Mouse (Mus musculus): ENCODE results near the gene Fbxw21. TPM values are rescaled to one million over a fixed set of nuclear protein-coding genes. Genes with fewer than 3 reads are reported as not detected.
"Not testable (repeated sequence)": the region's sequence is repeated elsewhere in the genome, so short reads cannot be mapped to it uniquely, and the experiment has no call there.

Fbxw21 gene
- polyA plus RNA-seq (2015; fragmentation: Nextera tagmentation; extraction: Ambion mirVana) = not detected in 2 replicates

- WGBS = 79% methylated on average over 3 of the region's 3 CpGs
- Histone ChIP-seq H3K9me3 (replicated peaks) (no peaks in the 10 kb centered on the region), H3K27me3 (no peaks in the 10 kb centered on the region), H3K4me1 (no peaks in the 10 kb centered on the region), H3K9ac (no peak within 1 kb of the TSS), H3K27ac (no peak within 1 kb of the TSS), H3K36me3 (no peaks in the 10 kb centered on the region), H3K4me3 (replicated peaks) (no peak within 1 kb of the TSS), H3K4me2 (no peak within 1 kb of the TSS)
- ATAC-seq (replicated peaks; ENCODE audit: low FRiP score) = no peak
Measured at GRCm38 (mm10) chr9:109161941-109162340, at the start of gene Fbxw21. Gene Fbxw21 (minus strand): TSS chr9:109162041.

DNA sequence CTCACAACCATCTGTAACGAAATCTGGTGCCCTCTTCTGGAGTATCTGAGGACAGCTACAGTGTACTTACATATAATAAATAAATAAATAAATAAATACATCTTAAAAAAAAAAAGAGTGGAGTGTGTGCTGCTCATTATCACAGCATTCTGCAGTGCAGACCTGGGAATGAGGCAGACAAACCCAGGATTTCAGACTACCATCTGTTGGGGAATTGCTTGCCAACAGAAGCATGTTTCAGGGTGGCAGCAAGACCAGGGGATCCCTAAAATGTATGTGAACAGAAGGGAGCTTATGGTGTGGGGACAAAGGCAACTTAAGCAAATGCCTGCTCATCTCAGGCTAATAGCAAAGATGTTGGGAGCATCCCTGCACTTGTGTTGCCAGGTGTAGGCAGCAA is 39.5 kb upstream of the Fbxw21 start:
- not testable (repeated sequence) for H3K9me3 ChIP-seq (replicated peaks); ATAC-seq (replicated peaks; ENCODE audit: low FRiP score); H3K27me3 ChIP-seq; H3K4me3 ChIP-seq (replicated peaks); H3K9ac ChIP-seq; H3K27ac ChIP-seq; H3K36me3 ChIP-seq; H3K4me1 ChIP-seq; H3K4me2 ChIP-seq
- 84% methylated on average over 1 of the region's 1 CpGs for WGBS

- Histone ChIP-seq H3K27me3 (no peaks in the 10 kb centered on the region), H3K4me2 (no peak overlapping the region), H3K9me3 (replicated peaks) (no peaks in the 10 kb centered on the region), H3K27ac (no peak overlapping the region), H3K36me3 (no peaks in the 10 kb centered on the region), H3K4me3 (replicated peaks) (no peak overlapping the region), H3K9ac (no peak overlapping the region), H3K4me1 (no peaks in the 10 kb centered on the region)
- no peak for ATAC-seq (replicated peaks; ENCODE audit: low FRiP score)
- 88% methylated on average over 1 of the region's 1 CpGs for WGBS
Measured at GRCm38 (mm10) chr9:109200349-109200748, 38.5 kb upstream of the Fbxw21 start.

DNA sequence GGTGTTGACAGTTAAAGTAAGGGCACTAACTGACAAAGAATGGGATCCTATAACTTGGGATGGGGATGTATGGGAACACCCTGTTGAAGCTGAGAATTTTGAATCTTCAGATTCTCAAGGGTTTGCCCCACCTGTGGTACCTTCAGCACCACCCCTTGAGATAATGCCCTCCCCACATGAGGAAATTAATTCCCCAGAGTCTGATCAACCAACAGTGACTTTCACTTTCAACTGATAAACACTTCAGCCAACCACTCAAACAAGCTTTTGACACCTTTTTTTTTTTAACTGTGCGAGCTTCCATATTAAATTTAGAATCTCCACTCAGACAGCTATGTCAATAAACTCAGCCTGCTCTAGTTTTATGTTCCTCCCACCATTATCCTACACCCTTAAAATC is 37.5 kb upstream of the Fbxw21 start:
- Histone ChIP-seq H3K9me3 (replicated peaks) (no peaks in the 10 kb centered on the region), H3K27me3 (no peaks in the 10 kb centered on the region), H3K9ac (no peak overlapping the region), H3K4me1 (no peaks in the 10 kb centered on the region), H3K36me3 (no peaks in the 10 kb centered on the region), H3K4me3 (replicated peaks) (no peak overlapping the region), H3K27ac (no peak overlapping the region), H3K4me2 (no peak overlapping the region)
- WGBS = 71% methylated on average over 1 of the region's 1 CpGs
- no peak for ATAC-seq (replicated peaks; ENCODE audit: low FRiP score)

DNA sequence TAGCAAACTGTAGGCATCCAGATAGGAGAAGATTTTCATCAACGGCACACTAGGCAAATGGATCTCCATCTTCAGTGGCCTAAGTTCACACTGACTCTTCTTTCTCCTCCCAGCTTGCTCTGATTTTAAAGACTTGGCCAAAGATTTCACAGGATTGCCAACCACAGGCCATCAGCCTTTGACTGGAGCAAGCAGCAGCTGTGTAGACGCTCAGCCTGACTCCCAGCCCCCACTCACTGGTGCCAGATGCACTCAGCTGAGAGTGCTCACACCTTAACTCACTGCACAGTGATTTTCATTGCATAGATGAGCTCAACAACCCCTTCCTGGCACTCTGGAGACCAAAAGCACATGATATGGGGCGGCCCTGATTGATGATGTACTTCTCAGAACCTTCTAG is 34.0 kb upstream of the Fbxw21 start, which contains the start of gene Fbxw13:
Gene Fbxw13, minus strand, starts transcription at position 101 of the 400 bp plus-strand sequence.
- not testable (repeated sequence) for H3K27ac ChIP-seq; H3K36me3 ChIP-seq; H3K4me2 ChIP-seq; H3K4me1 ChIP-seq; H3K9me3 ChIP-seq (replicated peaks); H3K27me3 ChIP-seq; ATAC-seq (replicated peaks; ENCODE audit: low FRiP score); H3K9ac ChIP-seq; H3K4me3 ChIP-seq (replicated peaks)
- 84% methylated on average over 3 of the region's 3 CpGs for WGBS

- WGBS = 71% methylated on average over 1 of the region's 1 CpGs
- no peak for ATAC-seq (replicated peaks; ENCODE audit: low FRiP score)
Measured at GRCm38 (mm10) chr9:109177208-109177607, 15.4 kb upstream of the Fbxw21 start.

GRCm38 (mm10) chr9:109176301-109176700 is 14.5 kb upstream of the Fbxw21 start:
- Histone ChIP-seq H3K9me3 (replicated peaks) (peaks cover 11% of the 10 kb centered on the region; the same call in 1 of the 2 replicates), H3K36me3 (no peaks in the 10 kb centered on the region), H3K4me1 (no peaks in the 10 kb centered on the region), H3K27me3 (no peaks in the 10 kb centered on the region), H3K27ac (no peak overlapping the region), H3K9ac (no peak overlapping the region), H3K4me2 (no peak overlapping the region), H3K4me3 (replicated peaks) (no peak overlapping the region)
- WGBS = 89% methylated on average over 1 of the region's 1 CpGs
- ATAC-seq (replicated peaks; ENCODE audit: low FRiP score) = no peak

More at GRCm38 (mm10) chr9:109177208-109177607, 15.4 kb upstream of the Fbxw21 start:
- Histone ChIP-seq H3K27ac (no peak overlapping the region), H3K27me3 (no peaks in the 10 kb centered on the region), H3K9ac (no peak overlapping the region), H3K4me1 (no peaks in the 10 kb centered on the region), H3K36me3 (no peaks in the 10 kb centered on the region), H3K4me3 (replicated peaks) (no peak overlapping the region), H3K9me3 (replicated peaks) (peaks cover 11% of the 10 kb centered on the region; the same call in 1 of the 2 replicates), H3K4me2 (no peak overlapping the region)

DNA sequence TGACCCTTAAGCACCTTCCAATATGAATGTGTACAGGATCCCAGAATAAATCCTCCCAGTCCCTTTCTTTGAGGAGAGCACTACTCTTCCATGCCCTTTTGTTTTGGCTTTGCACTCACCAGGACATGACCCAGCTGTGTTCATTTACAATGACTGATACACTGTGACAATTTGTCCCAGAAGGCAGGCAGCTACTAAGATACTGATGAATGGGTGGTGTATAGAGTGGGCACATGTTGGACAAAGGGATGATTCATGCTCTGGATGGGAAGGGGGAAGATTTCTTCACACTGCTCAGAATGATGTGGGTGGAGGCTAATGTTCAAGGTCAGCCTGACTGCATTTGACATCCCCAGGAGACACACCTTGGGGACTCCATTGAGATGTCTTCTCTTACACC is 5.5 kb upstream of the Fbxw21 start:
- no peaks in the 10 kb centered on the region for H3K27me3 ChIP-seq
- no peak for ATAC-seq (replicated peaks; ENCODE audit: low FRiP score)
- H3K9ac ChIP-seq = no peak overlapping the region
- H3K9me3 ChIP-seq (replicated peaks) = peaks cover 4% of the 10 kb centered on the region
- no peak overlapping the region for H3K27ac ChIP-seq
- H3K36me3 ChIP-seq = no peaks in the 10 kb centered on the region
- no peaks in the 10 kb centered on the region for H3K4me1 ChIP-seq
- H3K4me2 ChIP-seq = no peak overlapping the region
- H3K4me3 ChIP-seq (replicated peaks) = no peak overlapping the region

- not testable (repeated sequence) for H3K9ac ChIP-seq; H3K9me3 ChIP-seq (replicated peaks); H3K36me3 ChIP-seq; H3K27ac ChIP-seq; H3K4me1 ChIP-seq; H3K27me3 ChIP-seq; H3K4me2 ChIP-seq; ATAC-seq (replicated peaks; ENCODE audit: low FRiP score); H3K4me3 ChIP-seq (replicated peaks)
- WGBS = 68% methylated on average over 4 of the region's 4 CpGs
Measured at GRCm38 (mm10) chr9:109140414-109140813, 21.4 kb downstream of the Fbxw21 start.

DNA sequence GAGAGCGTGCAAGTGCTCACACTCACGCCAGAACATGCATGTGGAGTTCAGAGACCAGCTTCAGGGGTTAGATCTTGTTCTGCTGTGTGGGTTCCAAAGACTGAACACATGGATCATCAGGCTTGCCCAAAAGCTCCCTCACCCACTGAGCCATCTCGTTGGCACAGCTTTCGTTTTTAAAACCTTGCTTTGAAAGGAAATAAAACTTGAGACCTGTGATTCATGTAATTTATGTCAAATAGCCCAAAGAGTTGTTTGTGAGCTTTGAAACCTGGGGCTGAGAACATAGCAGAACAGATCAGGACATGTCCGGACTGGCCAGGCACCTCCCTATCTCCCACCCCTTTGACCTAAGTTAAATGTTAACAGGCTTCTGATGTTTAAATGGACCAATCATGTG is 31.8 kb downstream of the Fbxw21 start:
- Histone ChIP-seq H3K4me3 (replicated peaks) (no peak overlapping the region), H3K9me3 (replicated peaks) (no peaks in the 10 kb centered on the region), H3K27ac (no peak overlapping the region), H3K4me1 (no peaks in the 10 kb centered on the region), H3K27me3 (no peaks in the 10 kb centered on the region), H3K4me2 (no peak overlapping the region), H3K9ac (no peak overlapping the region), H3K36me3 (no peaks in the 10 kb centered on the region)
- no peak for ATAC-seq (replicated peaks; ENCODE audit: low FRiP score)
- WGBS = 69% methylated on average over 5 of the region's 5 CpGs

- Histone ChIP-seq H3K4me2 (no peak overlapping the region), H3K27ac (no peak overlapping the region), H3K4me1 (0 out of 2 replicates have a peak, but pooled peaks cover under 1% of the 10 kb centered on the region), H3K4me3 (replicated peaks) (no peak overlapping the region), H3K9ac (no peak overlapping the region), H3K27me3 (no peaks in the 10 kb centered on the region), H3K36me3 (no peaks in the 10 kb centered on the region), H3K9me3 (replicated peaks) (no peaks in the 10 kb centered on the region)
- no peak for ATAC-seq (replicated peaks; ENCODE audit: low FRiP score)
- WGBS = 62% methylated on average over 3 of the region's 3 CpGs
Measured at GRCm38 (mm10) chr9:109128211-109128610, 33.6 kb downstream of the Fbxw21 start.

DNA sequence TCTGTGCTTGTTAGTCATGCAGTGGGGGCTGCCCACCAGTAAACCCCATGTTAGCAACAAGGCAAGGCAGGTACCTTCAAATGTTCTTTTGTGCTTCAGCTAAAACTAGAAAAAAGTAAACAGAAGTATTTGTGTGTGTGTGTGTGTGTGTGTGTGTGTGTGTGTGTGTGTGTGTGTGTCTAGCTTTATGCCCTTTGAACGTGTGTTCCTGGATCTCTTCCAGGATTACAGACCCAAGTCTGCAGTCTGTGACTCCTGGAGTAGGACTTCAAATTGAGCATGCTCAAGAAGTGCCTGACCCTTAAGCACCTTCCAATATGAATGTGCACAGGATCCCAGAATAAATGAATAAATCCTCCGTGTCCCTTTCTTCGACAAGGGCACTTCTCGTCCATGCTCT is 34.8 kb downstream of the Fbxw21 start:
- WGBS = 79% methylated on average over 4 of the region's 4 CpGs
- no peak overlapping the region for H3K9ac ChIP-seq
- H3K36me3 ChIP-seq = no peaks in the 10 kb centered on the region
- H3K4me2 ChIP-seq = no peak overlapping the region
- H3K9me3 ChIP-seq (replicated peaks) = no peaks in the 10 kb centered on the region
- H3K27me3 ChIP-seq = no peaks in the 10 kb centered on the region
- no peak for ATAC-seq (replicated peaks; ENCODE audit: low FRiP score)
- no peak overlapping the region for H3K27ac ChIP-seq
- H3K4me1 ChIP-seq = peaks cover 4% of the 10 kb centered on the region; the same call in 1 of the 2 replicates
- no peak overlapping the region for H3K4me3 ChIP-seq (replicated peaks)

- Histone ChIP-seq H3K36me3 (no peaks in the 10 kb centered on the region), H3K9me3 (replicated peaks) (no peaks in the 10 kb centered on the region), H3K4me1 (peaks cover 4% of the 10 kb centered on the region; the same call in 1 of the 2 replicates), H3K27ac (no peak overlapping the region), H3K27me3 (no peaks in the 10 kb centered on the region), H3K9ac (no peak overlapping the region), H3K4me3 (replicated peaks) (no peak overlapping the region), H3K4me2 (no peak overlapping the region)
- WGBS = 71% methylated on average over 3 of the region's 3 CpGs
- no peak for ATAC-seq (replicated peaks; ENCODE audit: low FRiP score)
Measured at GRCm38 (mm10) chr9:109125481-109125880, 36.4 kb downstream of the Fbxw21 start.

All from kidney, embryonic 15.5 days (tissue).